Mouse (Mus musculus): ENCODE data around the gene Hmga2.

Gene Hmga2

DNA sequence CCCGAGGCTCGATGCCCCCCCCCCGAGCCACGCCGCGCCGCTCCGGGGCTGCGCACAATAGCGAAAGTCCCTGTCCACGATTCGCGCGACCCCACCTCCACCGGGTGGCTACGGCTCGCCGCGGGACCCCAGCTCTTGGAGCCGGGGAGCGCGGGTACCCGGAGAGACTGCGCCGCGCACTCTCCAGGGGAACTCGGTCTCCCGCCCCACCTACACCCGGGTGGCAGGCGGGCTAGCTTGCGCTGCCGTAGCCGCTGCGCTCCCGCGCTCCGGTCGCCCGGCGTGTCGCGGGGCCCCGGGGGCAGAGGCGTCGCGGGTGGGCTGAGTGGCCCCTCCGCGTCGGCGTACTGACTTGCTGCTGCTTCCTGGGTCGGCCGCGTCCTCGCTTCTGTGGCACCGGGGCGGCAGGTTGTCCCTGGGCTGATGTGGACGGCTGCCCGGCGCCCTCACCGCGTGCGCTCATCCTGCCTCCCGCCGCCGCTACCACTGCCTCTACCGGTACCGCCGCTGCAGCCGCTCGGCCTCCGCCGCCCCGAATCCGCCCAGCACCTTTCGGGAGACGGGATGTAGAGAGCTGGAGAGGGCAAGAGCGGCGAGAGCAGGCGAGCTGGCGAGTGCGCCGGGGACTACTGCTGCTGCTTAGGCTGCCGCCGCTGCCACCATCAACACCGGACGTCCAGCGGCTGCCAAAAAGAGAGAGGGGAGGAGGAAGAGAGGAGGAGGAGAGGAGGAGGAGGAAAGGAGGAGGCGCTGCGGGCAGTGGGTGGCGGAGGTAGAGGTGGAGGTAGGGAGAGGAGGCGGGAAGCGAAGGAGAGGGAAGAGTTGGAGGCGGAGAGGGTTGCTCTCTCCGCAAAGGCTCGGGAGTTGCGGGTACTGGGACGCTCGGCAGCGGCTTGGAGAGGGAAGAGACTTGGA, at the start of gene Hmga2:
Gene Hmga2, minus strand, starts transcription at position 869 of the 915 bp plus-strand sequence.
- DNase-seq (ENCODE audit: extremely low spot score, low spot score), result peak; percentile 87

DNA sequence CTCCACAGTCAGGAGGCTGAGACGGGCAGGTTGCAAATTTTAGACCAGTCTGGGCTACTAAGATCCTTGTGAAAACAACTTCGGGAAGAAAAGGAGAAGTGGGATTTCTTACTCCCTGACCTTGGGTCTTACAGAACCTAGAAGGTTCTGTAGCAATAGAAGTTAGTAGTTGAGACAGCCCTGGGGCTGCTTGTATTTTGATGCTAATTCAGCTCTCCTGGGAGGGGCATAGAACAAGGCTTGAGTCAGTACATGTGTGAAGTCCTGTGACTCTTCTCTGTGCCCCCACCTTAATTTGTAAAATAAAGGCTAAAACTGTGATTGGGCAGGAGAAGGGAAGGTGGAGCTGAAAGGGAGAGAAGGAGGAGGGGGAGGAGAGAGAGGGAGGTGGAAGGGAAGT, 46.7 kb upstream of the Hmga2 start:
- DNase-seq (ENCODE audit: extremely low spot score, low spot score), result no peak

DNA sequence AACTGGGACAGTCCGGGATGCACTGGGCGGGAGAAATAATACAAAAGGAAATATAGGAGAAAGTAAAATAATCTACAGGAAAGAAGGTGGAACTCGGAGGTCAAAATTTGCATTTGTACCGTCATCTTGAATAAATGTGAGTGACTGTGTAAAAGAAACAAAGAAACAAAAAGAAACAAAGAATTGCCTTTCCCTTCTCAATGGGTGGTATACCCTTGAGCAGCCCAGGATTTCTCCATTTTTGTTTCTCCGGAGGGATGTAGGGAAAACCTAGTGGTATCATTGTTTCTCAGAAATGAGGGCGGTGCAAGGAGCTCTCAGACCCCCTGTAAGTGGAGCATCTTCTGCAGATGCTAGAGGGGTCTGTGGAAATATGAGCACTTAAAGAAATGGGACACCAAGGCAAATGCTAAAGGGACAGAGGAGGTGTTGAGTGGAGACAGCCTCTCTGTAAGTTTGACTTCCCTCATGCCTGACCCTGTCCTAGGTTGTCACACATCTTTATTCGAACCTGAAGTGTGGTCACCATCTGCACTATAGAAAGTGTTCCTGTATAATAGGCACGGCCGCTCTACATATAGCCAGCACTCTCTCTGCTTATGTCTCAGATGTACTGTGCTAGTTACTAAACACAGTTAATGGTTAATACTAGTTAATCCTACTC, 45.8 kb upstream of the Hmga2 start:
- DNase-seq (ENCODE audit: extremely low spot score, low spot score), result no peak

DNA sequence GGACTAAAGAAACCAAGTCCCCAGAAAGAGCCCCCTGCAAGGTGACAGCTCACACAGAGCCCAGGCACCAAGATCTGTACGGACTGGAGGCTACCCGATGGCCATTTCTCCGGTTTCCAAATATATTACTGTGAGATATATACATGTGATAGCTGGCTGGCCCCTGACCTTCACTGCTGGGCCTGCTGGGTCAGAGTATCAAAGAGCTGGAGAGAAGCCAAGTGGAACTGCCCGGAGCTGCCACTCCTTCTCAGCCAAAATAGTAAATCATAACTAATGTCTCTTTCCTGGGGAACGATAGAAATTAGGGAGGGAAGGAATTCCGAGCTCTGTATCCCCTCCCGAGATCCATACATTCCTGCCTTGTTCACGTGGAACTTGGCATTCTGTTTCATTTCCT, 40.0 kb upstream of the Hmga2 start:
- DNase-seq (ENCODE audit: extremely low spot score, low spot score), result no peak

DNA sequence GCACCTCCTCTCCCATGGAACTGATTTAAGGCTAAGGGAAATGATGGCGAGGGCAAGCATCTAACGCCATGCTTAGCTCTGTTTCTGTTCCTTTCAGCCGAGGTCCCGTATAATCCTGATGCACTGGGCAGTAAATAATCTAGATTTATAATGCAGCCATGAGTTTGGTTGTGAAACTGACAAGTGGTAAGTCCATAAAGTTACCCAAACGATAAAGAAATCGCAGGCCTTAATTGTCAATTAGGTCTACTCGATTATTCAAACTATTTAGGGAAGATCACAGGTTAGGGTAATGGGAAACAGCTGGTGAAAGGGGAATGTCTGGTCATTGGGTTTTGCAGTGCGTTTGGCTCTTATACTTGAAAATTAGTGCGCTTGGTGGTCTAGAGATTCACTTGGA, 37.5 kb upstream of the Hmga2 start:
- no peak for DNase-seq (ENCODE audit: extremely low spot score, low spot score)

DNA sequence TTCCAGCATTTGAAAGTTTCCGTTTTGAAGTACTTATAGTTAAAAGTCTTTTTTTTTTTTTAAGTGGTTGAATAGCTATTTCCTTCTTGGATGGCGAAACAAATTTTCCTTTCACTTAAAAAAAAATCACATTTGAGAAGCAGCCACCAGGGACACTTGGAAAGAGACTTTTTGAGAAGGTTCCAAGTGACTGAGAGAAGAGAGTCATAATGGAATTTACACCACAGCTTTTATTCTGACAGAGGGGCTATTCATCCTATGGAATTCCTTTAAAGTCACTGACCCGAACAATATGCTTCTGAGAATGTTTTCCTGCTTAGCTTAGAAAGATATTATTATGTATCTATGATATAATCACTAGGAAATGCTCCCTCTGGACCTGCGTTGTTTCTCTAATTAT, 36.7 kb upstream of the Hmga2 start:
- no peak for DNase-seq (ENCODE audit: extremely low spot score, low spot score)

DNA sequence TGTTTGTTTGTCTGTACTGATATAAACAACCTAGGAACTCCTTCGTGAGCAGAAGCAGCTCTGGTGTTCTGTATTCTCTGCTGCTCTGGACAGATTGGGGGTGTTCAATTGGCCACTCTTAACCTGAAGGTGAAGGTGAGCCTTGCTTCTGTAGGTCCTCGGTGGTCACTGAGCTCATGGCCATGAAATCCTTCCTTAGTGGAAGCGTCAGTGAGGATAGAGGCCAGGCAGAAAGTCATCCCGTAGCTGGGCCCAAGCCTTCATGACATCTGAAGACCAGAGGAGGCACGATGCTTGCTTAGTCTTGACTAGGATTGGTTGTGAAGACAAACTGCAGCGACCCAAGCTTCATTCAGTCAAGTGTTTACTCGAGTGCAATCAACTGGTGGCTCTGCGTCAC, 35.9 kb upstream of the Hmga2 start:
- no peak for DNase-seq (ENCODE audit: extremely low spot score, low spot score)

DNA sequence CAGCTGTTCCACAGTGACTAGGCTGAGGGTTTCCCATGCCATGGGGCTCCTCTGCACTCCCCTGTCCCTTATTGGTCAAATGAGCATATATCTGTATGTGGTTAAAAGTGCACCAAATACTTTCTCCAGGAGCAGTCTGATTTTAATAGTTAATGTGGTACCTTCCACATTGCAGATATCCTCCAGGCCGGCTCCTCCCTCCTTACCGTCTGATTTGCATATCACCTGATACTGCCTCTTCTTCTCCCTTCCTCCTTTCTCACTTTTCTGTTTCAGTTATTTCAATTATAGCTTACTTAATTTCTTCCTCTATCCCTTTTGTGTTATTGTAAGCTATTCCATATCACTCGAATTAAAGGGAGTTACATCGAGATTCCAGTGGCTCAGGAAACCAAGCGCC, 27.7 kb upstream of the Hmga2 start:
- no peak for DNase-seq (ENCODE audit: extremely low spot score, low spot score)

DNA sequence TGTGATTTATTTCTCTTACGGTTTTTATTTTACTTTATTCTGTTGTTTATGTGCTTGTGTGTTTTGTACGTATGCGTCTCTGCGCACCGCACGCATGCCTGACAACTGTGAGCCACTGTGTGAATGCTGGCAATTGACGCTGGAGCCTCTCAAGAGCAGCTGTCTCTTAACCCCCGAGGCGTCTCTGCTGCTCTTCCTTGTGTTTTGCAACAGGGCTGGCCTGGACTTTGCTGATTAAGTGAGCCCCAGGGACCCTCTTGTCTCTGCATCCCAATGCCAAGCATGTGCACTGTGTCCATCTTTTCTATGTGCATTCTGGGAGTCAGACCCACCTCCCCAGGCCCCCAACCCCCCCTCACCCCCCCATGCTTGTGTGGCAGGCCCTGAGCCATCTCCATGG, 24.5 kb upstream of the Hmga2 start:
- DNase-seq (ENCODE audit: extremely low spot score, low spot score), result no peak

DNA sequence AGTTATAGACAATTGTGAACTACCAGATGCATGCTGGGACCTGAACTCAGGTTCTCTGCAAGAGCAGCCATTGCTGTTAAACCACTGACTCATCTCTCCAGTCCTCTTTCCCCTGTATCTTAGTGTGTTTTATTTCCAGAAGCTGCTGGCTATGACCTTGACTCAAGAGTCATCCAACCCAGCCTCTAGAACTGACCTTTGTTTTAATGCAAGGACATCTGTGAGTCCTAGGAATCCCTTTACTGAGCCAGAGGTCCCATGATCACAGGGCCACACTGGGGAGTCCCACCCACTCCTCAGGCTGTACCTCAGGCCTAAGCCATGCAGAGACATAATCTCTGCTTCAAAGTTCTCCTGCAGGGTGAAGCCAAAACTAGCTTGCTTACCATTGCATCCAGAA, 21.8 kb upstream of the Hmga2 start:
- DNase-seq (ENCODE audit: extremely low spot score, low spot score), result no peak

DNA sequence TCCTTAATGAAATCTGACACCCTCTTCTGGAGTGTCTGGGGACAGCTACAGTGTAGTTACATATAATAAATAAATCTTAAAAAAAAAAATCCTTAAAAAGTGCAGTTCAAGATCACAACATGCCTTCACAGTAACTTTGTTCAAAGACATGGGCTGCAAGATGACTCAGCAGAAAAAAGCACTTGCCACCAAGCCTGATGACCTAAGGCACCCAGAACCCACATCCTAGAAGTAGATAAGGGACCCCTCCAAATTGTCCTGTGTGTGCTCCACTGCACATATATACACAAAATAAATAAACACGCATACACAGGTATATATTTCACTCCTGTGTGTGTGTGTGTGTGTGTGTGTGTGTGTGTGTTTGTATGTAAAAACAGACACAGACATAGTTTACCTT, 18.4 kb upstream of the Hmga2 start:
- DNase-seq (ENCODE audit: extremely low spot score, low spot score), result no peak

DNA sequence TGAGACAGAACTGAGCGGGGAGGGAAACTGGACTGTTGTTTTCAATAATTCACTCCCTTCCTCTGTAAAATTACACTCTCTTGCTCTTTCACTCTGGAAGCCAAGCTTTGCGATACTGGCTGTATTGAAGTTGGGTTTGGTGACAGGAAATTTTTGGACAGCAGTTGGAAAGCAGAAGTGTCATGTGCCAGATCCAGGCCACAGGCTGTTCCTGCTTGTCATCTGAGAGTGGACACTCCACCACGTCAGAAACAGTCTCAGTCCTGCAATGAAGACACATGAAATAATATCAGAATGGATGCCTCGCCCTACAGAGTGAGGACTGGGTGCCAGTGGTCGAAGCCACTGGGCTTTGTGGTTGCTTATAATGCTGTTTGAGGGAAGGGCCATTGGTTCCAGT, 15.2 kb upstream of the Hmga2 start:
- no peak for DNase-seq (ENCODE audit: extremely low spot score, low spot score)

DNA sequence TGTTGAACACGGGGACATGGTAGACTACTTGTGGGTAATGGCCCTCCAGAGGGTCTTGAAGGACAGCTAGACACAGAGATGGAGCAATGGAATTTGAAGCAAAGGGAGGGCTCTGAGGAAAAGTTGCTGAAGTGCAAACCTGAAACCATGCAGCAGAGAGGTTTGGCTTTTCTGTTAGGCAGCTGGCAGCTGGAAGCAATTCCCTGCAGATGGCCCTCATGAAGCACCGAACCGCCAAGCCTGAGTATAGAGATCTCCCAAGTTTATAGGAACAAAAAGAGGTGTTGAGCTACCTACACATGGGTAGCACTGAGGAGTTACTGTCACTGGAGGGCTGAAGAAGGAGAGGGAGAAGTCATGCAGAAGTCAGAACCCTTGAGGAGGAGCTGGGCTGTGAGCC, 13.3 kb upstream of the Hmga2 start:
- no peak for DNase-seq (ENCODE audit: extremely low spot score, low spot score)

DNA sequence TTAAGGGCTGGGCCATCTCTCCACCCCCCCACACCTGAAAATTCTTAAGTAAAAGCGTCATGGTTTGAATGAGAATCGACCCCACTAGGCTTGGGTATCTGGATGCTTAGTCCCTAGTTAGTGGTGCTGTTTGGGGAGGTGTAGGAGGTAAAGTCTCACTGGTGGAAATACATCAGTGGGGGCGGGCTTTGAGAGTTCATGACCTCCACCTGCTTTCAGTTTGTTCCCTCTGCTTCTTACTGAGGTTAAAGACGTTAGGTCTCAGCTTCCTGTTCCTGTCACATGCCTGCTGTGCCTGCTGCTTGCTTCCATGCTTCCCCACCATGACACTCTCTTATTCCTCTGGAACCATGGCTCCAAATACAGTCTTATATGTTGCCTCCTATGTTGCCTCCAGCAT, 12.3 kb upstream of the Hmga2 start:
- DNase-seq (ENCODE audit: extremely low spot score, low spot score), result no peak

DNA sequence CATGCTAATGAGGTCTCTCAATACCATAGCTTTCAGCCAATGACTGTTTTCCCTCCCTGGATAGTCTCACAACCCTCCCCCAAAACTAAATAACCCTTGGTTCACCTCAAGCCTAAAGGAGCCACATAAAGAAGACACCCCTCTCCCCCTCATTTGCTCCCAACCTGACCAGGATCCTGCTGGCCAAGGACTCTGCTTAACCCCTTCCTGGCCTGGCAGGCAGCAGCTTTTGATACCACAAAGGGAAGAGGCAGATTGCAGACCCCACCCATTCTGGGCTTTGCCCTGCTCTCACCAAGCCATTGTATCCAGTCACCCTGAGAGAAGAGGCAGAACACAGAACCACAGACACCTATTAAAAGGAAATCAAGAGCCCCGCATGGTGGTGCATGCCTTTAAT, 11.6 kb upstream of the Hmga2 start:
- DNase-seq (ENCODE audit: extremely low spot score, low spot score), result no peak

DNA sequence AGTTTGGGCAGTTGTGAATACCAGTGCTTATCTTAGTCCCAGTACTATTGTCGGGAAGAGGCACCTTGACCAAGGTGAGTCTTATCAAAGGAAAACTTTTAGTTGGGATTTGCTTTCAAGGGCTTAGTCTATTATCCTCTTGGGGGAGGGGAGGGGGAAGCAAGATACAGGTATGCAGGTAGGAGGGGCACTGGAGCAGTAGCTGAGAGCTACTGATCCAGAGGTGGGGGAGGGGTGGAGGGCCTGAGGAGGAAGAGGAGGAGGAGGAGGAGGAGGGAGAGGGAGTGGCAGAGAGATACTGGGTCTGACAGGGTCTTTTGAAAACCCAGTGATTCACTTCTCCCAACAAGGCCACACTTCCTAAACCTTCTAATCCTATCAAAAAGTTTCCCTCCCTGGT, 9.2 kb upstream of the Hmga2 start:
- no peak for DNase-seq (ENCODE audit: extremely low spot score, low spot score)

DNA sequence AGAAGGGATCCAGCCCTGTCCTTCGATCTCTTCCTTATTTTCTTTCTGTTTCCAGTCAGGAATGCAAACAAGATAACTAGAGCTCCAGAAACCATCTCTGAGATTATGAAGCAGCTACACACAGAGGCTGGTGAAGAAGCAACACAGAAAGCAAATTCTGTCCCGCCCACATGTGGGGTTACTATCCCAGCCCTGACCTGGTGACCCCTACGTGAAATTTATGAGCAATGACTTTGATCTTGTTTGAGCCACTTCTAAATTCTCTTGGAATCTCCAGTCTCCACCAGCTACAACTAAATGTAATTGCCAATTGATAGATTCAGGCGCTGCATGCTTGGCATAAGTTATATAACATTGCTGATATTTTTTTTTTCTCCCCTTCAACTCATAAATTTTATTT, 7.9 kb upstream of the Hmga2 start:
- no peak for DNase-seq (ENCODE audit: extremely low spot score, low spot score)

DNA sequence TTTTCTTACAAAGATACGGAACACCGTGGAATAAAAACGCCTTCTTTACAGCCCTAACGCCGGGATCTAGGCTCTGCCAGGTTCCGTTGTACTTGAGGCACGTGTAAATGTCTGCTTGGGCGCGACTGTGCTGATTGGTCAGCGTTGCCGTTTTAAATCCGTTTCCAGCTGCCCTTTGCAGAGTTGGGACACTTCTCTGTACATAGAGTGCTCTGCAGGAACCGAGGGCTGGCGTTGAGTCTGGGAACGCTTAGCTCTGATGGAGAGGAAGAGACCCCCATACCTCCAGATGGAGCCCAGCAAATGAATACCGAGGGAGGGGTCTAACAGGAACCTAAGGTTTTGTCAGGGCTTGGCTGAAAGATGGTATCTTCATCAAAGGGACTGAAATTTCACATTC, 1.9 kb upstream of the Hmga2 start:
- DNase-seq (ENCODE audit: extremely low spot score, low spot score), result peak; percentile 68

DNA sequence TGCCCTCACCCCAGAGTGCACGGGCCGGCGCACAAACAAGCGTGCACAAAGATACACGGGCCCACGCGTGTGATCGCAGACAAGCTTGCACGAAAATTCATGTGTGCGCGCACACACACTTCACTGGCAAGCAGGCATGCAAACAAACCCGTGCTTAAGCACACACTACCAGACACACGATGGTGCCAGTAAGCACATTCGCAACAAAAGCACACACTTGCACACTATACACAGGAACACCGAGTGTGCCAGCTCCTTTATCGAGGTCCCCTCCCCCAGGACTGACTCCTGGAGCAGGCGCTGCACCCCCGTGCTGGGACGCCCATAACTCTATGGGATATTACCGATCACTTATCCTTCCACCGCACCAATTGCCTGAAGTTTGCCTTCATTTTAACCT, 1.2 kb upstream of the Hmga2 start:
- peak; percentile 63 for DNase-seq (ENCODE audit: extremely low spot score, low spot score)

DNA sequence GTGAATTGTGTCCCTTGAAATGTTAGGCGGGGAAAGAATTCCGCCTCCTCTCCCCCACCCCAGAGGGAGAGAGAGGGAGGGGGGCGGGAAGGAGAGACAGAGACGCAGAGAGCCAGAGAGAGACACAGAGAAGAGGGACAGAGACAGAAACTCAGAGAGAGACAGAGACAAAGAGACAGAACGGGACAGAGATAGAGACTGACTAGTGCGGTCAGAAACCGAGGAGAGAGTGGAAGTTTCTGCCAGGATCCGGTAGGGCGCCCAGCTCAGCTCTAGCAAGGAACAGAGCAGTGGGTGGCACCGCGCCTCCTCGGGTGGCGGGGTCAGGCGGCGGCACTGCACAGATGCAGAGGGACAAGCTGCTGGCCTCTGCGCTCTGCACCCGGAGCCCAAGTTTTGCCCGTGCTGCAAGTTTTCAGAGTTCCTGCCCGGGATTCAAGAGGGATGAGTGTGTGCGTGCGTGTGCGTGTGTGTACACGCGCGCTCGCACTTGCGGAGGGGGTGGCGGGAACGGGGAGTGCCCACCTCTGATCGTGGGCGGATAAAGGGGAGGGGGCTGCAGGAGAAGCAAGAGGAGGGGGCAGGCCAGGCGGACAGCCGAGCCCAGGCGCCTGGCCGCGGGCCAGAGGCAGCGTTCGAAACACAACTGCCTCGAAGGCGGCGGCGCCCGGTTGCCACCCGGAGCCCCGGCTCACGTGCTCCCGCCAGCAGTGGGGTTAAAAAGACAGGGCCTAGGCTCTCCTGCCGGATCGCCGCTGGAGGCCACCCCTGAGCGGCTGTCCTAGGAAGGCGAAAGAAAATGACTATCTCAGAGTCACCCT, 457 bp upstream of the Hmga2 start:
- DNase-seq (ENCODE audit: extremely low spot score, low spot score), result peak; percentile 81

DNA sequence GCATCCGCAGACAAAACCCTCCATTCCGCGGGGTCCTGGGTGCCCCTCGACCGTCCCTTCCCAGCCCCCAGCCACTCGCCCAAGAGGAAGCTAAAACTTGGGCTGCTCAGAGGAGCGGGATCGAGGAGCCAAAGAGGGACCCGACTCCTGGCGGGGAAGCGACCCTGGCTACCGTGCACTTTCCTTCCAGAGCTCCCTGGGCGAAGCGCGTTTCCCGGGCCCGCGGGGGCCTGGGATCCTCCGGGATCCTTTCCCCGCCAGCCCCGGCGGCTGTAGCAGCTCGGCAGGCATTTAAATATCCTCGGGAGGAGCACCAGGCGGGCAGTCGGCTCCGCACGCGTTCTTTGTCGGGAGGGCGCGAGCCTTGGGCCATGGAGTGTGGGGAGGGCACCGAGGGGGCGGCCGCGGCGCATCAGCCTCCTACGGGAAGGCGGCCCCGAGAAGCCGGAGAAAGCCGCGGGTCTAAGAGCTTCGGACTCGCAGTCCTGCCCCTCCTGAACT, 1.2 kb downstream of the Hmga2 start:
- DNase-seq (ENCODE audit: extremely low spot score, low spot score), result peak; percentile 79

DNA sequence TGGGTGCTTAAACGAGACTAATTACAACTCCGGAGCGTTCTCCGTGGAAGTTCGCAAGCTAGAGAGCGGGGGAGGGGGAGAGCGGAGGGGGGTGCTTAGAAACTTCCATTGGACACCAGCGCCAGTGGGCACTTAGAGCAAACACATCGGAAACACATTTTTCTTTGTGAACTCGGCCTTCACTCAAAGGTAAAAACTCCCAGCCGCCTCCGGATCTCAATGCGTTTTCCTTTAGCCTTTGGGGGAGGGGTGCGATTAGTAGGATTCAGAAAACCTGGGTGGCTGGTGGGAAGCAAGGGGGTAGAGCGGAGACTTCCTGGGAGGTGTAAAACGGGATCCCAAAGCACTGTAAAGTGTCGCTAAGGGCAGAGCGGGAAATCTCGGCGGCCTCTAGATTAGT, 2.0 kb downstream of the Hmga2 start:
- DNase-seq (ENCODE audit: extremely low spot score, low spot score), result peak; percentile 65

Data from neural tube, embryonic 10.5 days (tissue).